Mouse (Mus musculus) thymus, adult 18-20 months (tissue): ENCODE measurements at regions not wholly inside any gene's neighbourhood (a gene's known extent, or its start where the extent isn't known, plus 50 kb on each side); places are given as distances from the start of the nearest gene placed in this dataset.

ENCODE experiments used
- DNase-seq, 2 experiments: peaks; one replicate each; pipeline ENCODE4 v3.0.0; 2022; ENCODE audit warnings: mixed read lengths in 2 of 2

GRCm38 (mm10) chrX:166725761-166726503 is 140.4 kb upstream of the Egfl6 start:
- DNase-seq, result no peak

- DNase-seq, result no peak
Measured at GRCm38 (mm10) chrX:166718075-166718474, 132.6 kb upstream of the Egfl6 start.

DNA sequence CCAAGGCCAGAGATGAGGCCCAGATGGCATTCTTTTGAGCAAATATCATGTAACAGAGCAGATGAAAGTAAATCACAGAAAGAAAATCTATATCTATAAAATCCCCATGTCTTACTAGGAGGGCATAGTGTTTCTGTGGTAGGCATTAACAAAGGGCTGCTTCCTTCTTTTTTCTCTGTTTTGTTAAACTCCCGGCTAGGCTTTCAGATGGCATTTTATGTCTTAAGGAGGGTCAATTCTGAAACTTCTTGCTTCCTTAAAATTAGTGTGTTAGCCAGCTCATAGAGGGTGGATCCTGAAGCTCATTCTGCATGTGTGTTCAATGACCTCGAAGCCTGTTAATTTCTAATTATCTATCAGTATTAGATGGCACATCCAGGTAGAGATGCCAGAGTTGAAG is 123.8 kb upstream of the Egfl6 start:
- DNase-seq, result no peak

GRCm38 (mm10) chrX:166708106-166708505 is 122.6 kb upstream of the Egfl6 start:
- DNase-seq, result no peak

DNA sequence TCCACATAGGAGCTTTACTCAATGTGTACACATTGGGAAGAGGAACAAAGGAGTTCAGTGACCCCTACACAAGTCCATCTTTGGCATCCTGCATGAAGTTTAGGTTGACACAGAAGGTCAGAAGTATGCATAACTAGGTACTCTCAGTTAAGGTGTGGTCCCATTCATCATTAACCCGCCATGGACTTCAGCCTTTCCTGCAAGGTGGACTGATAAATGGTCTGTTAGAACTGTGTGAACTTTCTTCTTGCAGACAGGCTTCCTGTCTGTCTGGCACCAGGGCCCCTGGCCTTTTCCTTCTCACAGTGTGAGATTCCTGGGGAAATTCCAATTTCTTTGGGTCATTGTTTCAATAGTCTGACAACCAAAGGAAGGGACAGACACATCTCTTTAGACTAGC is 121.5 kb upstream of the Egfl6 start:
- no peak for DNase-seq

- DNase-seq, result no peak
Measured at GRCm38 (mm10) chrX:166704311-166704710, 118.8 kb upstream of the Egfl6 start.

GRCm38 (mm10) chrX:166694219-166694618 is 108.7 kb upstream of the Egfl6 start:
- no peak for DNase-seq

DNA sequence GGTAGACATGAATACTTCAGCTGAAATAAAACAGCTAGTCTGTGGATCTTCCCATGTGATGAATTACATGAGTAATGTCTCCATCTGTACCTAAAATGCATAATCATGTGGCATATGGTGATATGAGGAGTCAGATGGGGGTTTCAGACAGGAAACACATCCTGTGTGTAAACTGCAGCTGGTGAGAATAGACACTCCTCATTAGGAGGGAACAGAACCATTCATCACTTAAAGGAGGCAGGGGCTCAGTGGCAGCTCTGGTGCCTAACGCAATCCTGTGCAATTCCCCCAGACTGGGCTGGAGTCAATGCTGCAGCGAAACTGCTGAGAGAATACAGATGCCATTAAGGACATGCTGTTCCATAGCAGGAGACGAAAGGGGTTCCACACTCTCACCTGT is 103.3 kb upstream of the Egfl6 start:
- DNase-seq, result peak in 1 of 2 experiments; percentile 18

DNA sequence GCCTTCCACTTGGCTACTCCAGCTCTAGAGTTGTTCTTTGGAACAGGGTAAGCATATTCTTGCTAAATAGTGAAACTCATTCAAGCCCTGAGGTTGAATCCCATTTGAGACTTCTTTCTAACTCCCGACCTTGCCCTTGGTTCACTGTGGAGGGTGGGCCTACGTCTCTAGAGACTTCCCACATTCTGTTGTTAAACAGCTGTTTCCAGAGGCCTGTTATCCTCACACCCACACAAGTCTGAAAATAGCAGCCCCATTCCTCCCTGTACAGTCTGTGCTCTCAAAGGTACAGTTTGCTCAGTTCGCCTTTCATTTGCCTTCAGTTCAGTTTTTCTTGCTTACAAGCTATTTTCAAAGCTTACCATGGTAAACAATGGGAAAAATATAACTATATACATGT is 87.9 kb upstream of the Egfl6 start:
- DNase-seq, result no peak

DNA sequence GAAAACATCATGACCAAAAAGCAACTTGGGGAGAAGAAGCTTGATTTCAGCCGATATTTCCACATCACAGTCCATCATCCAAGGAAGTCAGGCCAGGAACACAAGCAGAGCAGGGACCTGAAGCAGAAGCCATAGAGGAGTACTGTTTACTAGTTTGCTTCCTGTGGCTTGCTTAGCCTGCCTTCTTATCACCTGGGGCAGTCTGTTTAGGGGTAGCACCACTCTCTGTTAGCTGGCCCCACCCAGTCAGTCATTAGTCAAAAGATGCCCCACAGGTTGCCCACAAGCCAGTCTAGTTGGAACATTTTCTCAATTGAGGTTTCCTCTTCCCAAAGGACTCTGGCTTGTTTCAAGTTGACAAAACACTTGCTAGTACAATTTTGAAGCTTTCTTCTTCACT is 87.1 kb upstream of the Egfl6 start:
- no peak for DNase-seq

DNA sequence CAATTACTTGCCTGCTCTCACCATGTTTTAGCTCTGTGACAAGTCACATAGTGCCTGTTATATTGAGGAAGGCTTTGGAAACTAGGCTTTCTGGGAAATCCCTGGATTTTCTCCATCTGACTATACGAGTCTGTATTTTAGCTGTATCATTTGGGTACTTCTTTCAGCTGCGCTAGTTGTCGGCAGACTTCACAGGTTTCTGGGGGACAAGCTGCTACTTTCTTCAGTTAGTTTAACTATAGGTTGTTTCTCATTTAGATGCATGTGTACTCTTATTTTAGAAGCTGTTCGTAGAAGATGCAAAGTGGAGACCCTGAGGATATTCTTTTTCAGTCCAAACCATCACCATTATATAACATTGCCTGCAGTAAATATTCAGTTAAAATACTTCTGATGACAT is 86.3 kb upstream of the Egfl6 start:
- no peak for DNase-seq

DNA sequence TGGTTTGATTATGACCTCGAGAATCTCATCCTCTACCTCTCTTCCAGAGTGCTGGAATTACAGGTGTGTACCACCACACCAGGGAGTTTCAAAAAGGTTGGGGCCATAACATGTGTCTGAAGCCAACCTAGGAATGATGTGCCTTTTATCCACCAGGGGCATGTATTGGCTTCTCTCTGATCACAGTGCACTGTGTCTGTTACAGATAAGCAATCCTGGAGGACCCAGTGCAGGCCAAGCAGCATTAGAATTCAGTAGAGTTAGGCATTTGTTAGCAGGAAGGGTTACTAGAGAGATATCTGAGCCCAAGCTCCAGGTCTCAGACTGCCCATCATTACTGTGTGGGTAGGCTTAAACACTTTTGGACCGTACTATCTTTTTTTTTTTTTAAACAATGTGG is 80.8 kb upstream of the Egfl6 start:
- DNase-seq, result no peak

DNA sequence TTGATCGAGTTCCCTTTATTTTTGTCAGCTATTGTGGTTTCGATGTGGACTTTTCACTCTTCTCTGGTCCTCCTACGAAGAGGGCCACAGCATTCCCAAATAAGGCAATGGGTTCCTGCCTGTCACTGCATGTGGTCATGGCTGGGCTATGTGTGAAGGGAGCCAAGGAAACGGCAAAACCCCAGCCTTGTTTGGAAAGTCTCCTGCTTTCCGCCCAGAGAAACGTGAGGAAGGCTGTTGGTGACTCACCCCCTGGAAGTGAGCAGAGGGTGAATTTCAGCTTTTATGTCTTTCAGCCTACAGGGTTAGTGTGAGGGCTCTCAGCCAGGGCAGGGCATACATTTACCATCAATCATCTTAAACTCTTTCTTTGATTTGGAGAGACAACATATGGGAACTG is 76.3 kb upstream of the Egfl6 start:
- DNase-seq, result peak; percentile 7 to 22

DNA sequence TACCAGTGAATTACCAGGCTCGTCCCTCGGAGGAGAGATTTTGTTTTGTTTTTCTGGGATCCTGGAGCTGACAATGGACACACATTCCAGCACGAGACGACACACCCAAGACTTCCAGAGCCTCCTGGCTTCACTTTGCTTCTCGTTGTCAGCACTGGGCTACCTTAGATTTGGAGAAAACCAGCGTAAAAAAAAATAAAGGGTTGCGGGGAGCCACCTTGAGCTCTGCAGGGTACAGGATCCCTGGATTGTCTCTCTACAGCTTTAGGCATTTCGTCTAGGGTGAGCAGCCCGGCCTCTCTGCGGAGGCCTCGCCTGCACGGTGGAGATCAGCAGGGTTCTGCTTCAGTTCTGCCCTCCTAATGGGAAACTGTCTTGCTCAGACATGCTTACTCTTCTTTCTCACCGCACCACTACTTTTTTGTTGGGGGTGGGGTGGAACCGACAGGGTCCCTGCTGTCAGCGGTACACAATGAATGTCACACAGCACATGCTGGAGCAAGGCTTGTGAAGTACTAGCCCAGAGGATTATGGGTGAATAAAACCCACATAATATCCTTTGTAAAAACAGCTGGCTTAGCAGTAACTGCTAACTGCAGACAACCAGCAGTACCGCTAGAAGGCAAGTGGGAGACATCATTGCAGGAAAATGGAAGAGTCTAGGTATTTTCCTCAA is 75.7 kb upstream of the Egfl6 start:
- peak; percentile 48 to 72 for DNase-seq

DNA sequence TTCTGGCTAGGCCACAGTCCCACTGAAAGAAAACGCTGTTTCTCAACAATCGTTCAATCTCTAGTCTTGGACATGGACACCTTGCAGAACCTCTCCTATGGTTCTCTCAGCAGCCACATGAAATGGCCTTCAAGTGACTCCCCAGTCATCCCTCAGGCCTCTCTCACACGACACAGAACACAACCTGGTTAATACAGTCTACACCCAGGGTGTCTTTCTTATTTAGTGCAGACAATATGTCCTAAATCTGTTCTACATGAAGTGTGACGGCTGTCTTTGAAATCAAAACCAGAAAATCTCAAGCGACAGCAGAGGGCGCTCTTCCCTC is 75.2 kb upstream of the Egfl6 start:
- no peak for DNase-seq

GRCm38 (mm10) chrX:166652400-166652799 is 66.9 kb upstream of the Egfl6 start:
- DNase-seq, result no peak

GRCm38 (mm10) chrX:166645713-166646112 is 60.2 kb upstream of the Egfl6 start:
- no peak for DNase-seq

DNA sequence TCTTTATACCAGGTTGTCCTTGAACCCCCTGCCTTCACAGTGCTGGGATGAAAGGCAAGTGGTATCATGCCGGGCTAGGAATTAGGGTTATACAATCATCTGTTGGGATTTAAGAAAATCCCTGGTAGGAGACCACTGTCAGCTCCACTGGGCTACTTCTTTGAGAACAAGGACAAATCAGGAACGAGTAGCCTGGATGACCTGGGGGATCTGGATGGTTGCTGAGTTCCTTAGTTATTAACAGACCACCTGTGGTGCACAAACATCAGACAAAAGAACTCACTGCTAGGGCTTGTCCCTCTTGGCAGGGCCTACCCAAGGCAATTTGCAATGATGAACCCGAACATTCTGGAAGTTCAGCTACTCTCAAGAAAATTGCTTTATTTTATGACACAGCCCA is 55.7 kb upstream of the Egfl6 start:
- DNase-seq, result no peak

DNA sequence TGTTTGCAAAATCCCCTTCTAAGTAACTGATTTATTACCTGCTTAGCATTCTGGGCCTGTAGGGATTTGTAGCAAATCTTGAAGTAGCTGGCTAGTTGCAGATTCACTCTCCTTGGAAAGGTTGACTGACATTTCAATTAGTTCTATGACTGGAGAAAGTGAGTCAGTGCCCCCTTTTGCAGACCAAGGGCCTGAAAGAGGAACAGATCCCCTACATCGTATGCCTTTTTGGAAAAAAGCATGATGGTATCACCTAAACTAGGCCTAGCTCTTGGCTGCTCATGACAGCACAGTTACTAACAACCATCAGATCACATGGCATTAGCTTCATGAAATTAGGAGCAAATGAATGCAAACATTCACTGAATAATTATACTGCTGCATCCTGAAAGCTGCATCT is 54.7 kb upstream of the Egfl6 start:
- DNase-seq, result no peak
